Mouse (Mus musculus) embryonic fibroblast, embryonic 13.5 days (primary cell): ENCODE results near the gene Krtap20-2. TPM values are rescaled to one million over a fixed set of nuclear protein-coding genes. Genes with fewer than 3 reads are reported as not detected.
"Not testable (repeated sequence)": the region's sequence is repeated elsewhere in the genome, so short reads cannot be mapped to it uniquely, and the experiment has no call there.

Source experiments
- H3K27ac ChIP-seq: 2 replicates; pipeline ENCODE4 v1.5.1; 2012; ENCODE audit warnings: low read length, control low read depth, inconsistent platforms; ENCODE audit not compliant: insufficient read depth
- H3K4me1 ChIP-seq: 2 replicates; pipeline ENCODE4 v1.6.1; 2011; ENCODE audit warnings: low read length; ENCODE audit not compliant: control insufficient read depth, insufficient read depth
- H3K4me3 ChIP-seq: 2 replicates; pipeline ENCODE4 v1.5.1; 2011; ENCODE audit warnings: mild to moderate bottlenecking, control low read depth, low read length; ENCODE audit not compliant: insufficient read depth
- CTCF ChIP-seq: IDR thresholded peaks from 2 replicates; pipeline ENCODE4 v1.5.1; 2011; ENCODE audit warnings: mild to moderate bottlenecking, control low read depth, low read length, moderate library complexity, borderline replicate concordance; ENCODE audit not compliant: insufficient read depth
- POLR2A ChIP-seq: IDR thresholded peaks from 2 replicates; pipeline ENCODE4 v1.6.1; 2011; ENCODE audit warnings: low read depth, mild to moderate bottlenecking, control low read depth, low read length, moderate library complexity
- polyA plus RNA-seq: library from polyadenylated mRNA; stranded (reverse); fragments of >200 nt; gene quantifications from 2 replicates; pipeline ENCODE4 v1.2.4, GENCODE M21; 2011; ENCODE audit warnings: low read depth; ENCODE audit not compliant: missing spikeins, insufficient read length

Krtap20-2 gene
- not detected in 2 replicates for polyA plus RNA-seq

- no peak for TF ChIP-seq POLR2A
- TF ChIP-seq CTCF: no peak
- H3K4me1 ChIP-seq: no peaks in the 10 kb centered on the region
These were observed at the start of gene Krtap20-2 for GRCm38 (mm10) chr16:89205561-89205960. Krtap20-2 (plus strand) TSS chr16:89205861.

GRCm38 (mm10) chr16:89157652-89158051 lies 48.0 kb upstream of the Krtap20-2 start, which contains the start of gene Gm9789:
Gm9789 (plus strand) TSS chr16:89157952.
- Histone ChIP-seq H3K27ac (no peak within 1 kb of the TSS), H3K4me3 (no peak within 1 kb of the TSS), H3K4me1 (no peaks in the 10 kb centered on the region)
- no peak for TF ChIP-seq POLR2A
- no peak for TF ChIP-seq CTCF

More at GRCm38 (mm10) chr16:89205561-89205960, at the start of gene Krtap20-2:
- no peak within 1 kb of the TSS for H3K27ac ChIP-seq
- no peak within 1 kb of the TSS for H3K4me3 ChIP-seq

GRCm38 (mm10) chr16:89169190-89169589 lies 36.5 kb upstream of the Krtap20-2 start, which contains the start of gene Gm7735:
Gm7735 (plus strand) TSS chr16:89169490.
- not testable (repeated sequence) for H3K4me1 ChIP-seq, H3K4me3 ChIP-seq, H3K27ac ChIP-seq

- no peak within 1 kb of the TSS for H3K4me3 ChIP-seq
- H3K27ac ChIP-seq: no peak within 1 kb of the TSS
- TF ChIP-seq POLR2A: no peak
- no peak for TF ChIP-seq CTCF
- H3K4me1 ChIP-seq: no peaks in the 10 kb centered on the region
These were observed 31.2 kb upstream of the Krtap20-2 start, which contains the start of gene 1110057P08Rik for GRCm38 (mm10) chr16:89174435-89174834. 1110057P08Rik (plus strand) TSS chr16:89174735.

GRCm38 (mm10) chr16:89188621-89189020 lies 17.0 kb upstream of the Krtap20-2 start:
- Histone ChIP-seq H3K4me1 (no peaks in the 10 kb centered on the region), H3K4me3 (no peak overlapping the region)

More at GRCm38 (mm10) chr16:89188621-89189020, 17.0 kb upstream of the Krtap20-2 start:
- H3K27ac ChIP-seq: no peak overlapping the region
- no peak for TF ChIP-seq POLR2A
- no peak for TF ChIP-seq CTCF

Other genes with a start within 250 kb of the Krtap20-2 start
- gene Krtap16-3, start 243.0 kb upstream of the Krtap20-2 start, polyA plus RNA-seq: not detected in 2 replicates
- not detected in 2 replicates for gene Krtap22-2, start 195.1 kb upstream of the Krtap20-2 start, polyA plus RNA-seq
- gene Gm10229, start 190.6 kb upstream of the Krtap20-2 start, polyA plus RNA-seq: not detected in 2 replicates
- not detected in 2 replicates for gene Krtap6-1, start 174.2 kb upstream of the Krtap20-2 start, polyA plus RNA-seq
- not detected in 2 replicates for gene Gm10228, start 164.4 kb upstream of the Krtap20-2 start, polyA plus RNA-seq
- gene Krtap6-5, start 158.0 kb upstream of the Krtap20-2 start, polyA plus RNA-seq: not detected in 2 replicates
- gene 1110025L11Rik, start 141.9 kb upstream of the Krtap20-2 start, polyA plus RNA-seq: not detected in 2 replicates
- gene Krtap6-3, start 121.8 kb upstream of the Krtap20-2 start, polyA plus RNA-seq: not detected in 2 replicates
- gene Gm6358, start 65.0 kb upstream of the Krtap20-2 start, polyA plus RNA-seq: not detected in 2 replicates
- gene Gm10061, start 54.8 kb upstream of the Krtap20-2 start, polyA plus RNA-seq: not detected in 2 replicates
- not detected in 2 replicates for gene Gm9789, start 47.9 kb upstream of the Krtap20-2 start, polyA plus RNA-seq
- gene Gm7735, start 36.4 kb upstream of the Krtap20-2 start, polyA plus RNA-seq: not detected in 2 replicates
- gene 1110057P08Rik, start 31.1 kb upstream of the Krtap20-2 start, polyA plus RNA-seq: not detected in 2 replicates
- gene Krtap21-1, start 198.0 kb downstream of the Krtap20-2 start, polyA plus RNA-seq: not detected in 2 replicates
- not detected in 2 replicates for gene Krtap6-2, start 214.2 kb downstream of the Krtap20-2 start, polyA plus RNA-seq